ENCODE assay signal across 8 mouse cellular contexts in genomic region chr7:79505376-79505775, GRCm38 (mm10). TPM values are rescaled to one million over a fixed set of nuclear protein-coding genes. Genes with fewer than 3 reads are reported as not detected.
DNase-seq lines count a peak whose midpoint lies in the region; ATAC-seq lines count a peak whose summit lies in the region.

No protein-coding gene starts in this region.

- H3K4me3 ChIP-seq in embryonic facial prominence, embryonic 11.5 days (ENCODE audit: low read depth, low read length) = peak overlapping the region; percentile 48
- H3K4me3 ChIP-seq in hindbrain, embryonic 12.5 days = peak overlapping the region; percentile 84
- H3K4me3 ChIP-seq in midbrain, embryonic 13.5 days (replicated peaks) = peak overlapping the region; percentile 86

- peak overlapping the region; percentile 57 for H3K9ac ChIP-seq in embryonic facial prominence, embryonic 11.5 days (replicated peaks; ENCODE audit: low read length)
- peak overlapping the region; percentile 98 for H3K9ac ChIP-seq in hindbrain, embryonic 12.5 days
- H3K9ac ChIP-seq in midbrain, embryonic 13.5 days (replicated peaks) = peak overlapping the region; percentile 99

- no peaks in the 10 kb centered on the region for H3K36me3 ChIP-seq in embryonic facial prominence, embryonic 11.5 days (replicated peaks; ENCODE audit: control insufficient read depth, insufficient read depth, low read depth, low read length)
- H3K36me3 ChIP-seq in hindbrain, embryonic 12.5 days = peaks cover 26% of the 10 kb centered on the region
- peaks cover 19% of the 10 kb centered on the region for H3K36me3 ChIP-seq in midbrain, embryonic 13.5 days

- H3K27ac ChIP-seq in embryonic facial prominence, embryonic 11.5 days (replicated peaks; ENCODE audit: low read depth, low read length) = peak overlapping the region; percentile 65
- peak overlapping the region; percentile 98 for H3K27ac ChIP-seq in hindbrain, embryonic 12.5 days
- peak overlapping the region; percentile 97 for H3K27ac ChIP-seq in midbrain, embryonic 13.5 days

- H3K27me3 ChIP-seq in embryonic facial prominence, embryonic 11.5 days (ENCODE audit: control insufficient read depth, insufficient read depth, low read length) = peaks cover 94% of the 10 kb centered on the region
- H3K27me3 ChIP-seq in hindbrain, embryonic 12.5 days = peaks cover 82% of the 10 kb centered on the region
- H3K27me3 ChIP-seq in midbrain, embryonic 13.5 days = peaks cover 56% of the 10 kb centered on the region

- peak; percentile 37 to 48 for DNase-seq in layer of hippocampus, postnatal 10 days (ENCODE audit: low spot score in 2 of 2)
- DNase-seq in layer of hippocampus, postnatal 36 days = no peak
- no peak for DNase-seq in embryonic facial prominence, embryonic 11.5 days (ENCODE audit: low spot score)
- no peak for DNase-seq in adrenal gland, adult 8-10 months
- no peak for DNase-seq in yolk sac, embryonic 10.5 days (ENCODE audit: low spot score)
- DNase-seq in kidney, postnatal 36 days = no peak

- H3K4me1 ChIP-seq in embryonic facial prominence, embryonic 11.5 days (ENCODE audit: control insufficient read depth, insufficient read depth, low read length) = peaks cover 8% of the 10 kb centered on the region; the same call in 1 of the 2 replicates
- H3K4me1 ChIP-seq in hindbrain, embryonic 12.5 days = peaks cover 41% of the 10 kb centered on the region
- H3K4me1 ChIP-seq in midbrain, embryonic 13.5 days (replicated peaks) = peaks cover 87% of the 10 kb centered on the region

- WGBS in embryonic facial prominence, embryonic 11.5 days = under 1% methylated on average over 22 of the region's 22 CpGs
- 1% methylated on average over 22 of the region's 22 CpGs for WGBS in hindbrain, embryonic 12.5 days
- WGBS in midbrain, embryonic 13.5 days = under 1% methylated on average over 21 of the region's 22 CpGs

- H3K4me2 ChIP-seq in embryonic facial prominence, embryonic 11.5 days (ENCODE audit: low read depth, low read length) = peak overlapping the region; percentile 58
- H3K4me2 ChIP-seq in hindbrain, embryonic 12.5 days (replicated peaks) = peak overlapping the region; percentile 84
- peak overlapping the region; percentile 90 for H3K4me2 ChIP-seq in midbrain, embryonic 13.5 days (replicated peaks)

- ATAC-seq in embryonic facial prominence, embryonic 11.5 days (replicated peaks; ENCODE audit: insufficient number of reproducible peaks, low FRiP score, low TSS enrichment, low read depth) = no peak
- ATAC-seq in hindbrain, embryonic 12.5 days (ENCODE audit: low FRiP score) = no peak
- no peak for ATAC-seq in midbrain, embryonic 13.5 days

- no peaks in the 10 kb centered on the region for H3K9me3 ChIP-seq in embryonic facial prominence, embryonic 11.5 days (replicated peaks; ENCODE audit: control insufficient read depth, low read length)
- no peaks in the 10 kb centered on the region for H3K9me3 ChIP-seq in hindbrain, embryonic 12.5 days (replicated peaks)
- H3K9me3 ChIP-seq in midbrain, embryonic 13.5 days = no peaks in the 10 kb centered on the region

RNA-seq across cellular contexts. Expression of gene Polg, which starts 39.2 kb away (rescaled TPM):
- total RNA-seq in layer of hippocampus, postnatal 10 days (2021) = 10 to 100 TPM; 83.3 to 96.9 TPM
- 10 to 100 TPM; 87.0 to 90.7 TPM for total RNA-seq in layer of hippocampus, postnatal 36 days (2021)
- polyA plus RNA-seq in embryonic facial prominence, embryonic 11.5 days (2014; fragmentation: Nextera tagmentation; extraction: Ambion mirVana) = 19.7 and 21.3 TPM in 2 replicates
- 40.1 and 42.0 TPM in 2 replicates for polyA plus RNA-seq in hindbrain, embryonic 12.5 days (2016; fragmentation: Nextera tagmentation; extraction: Ambion mirVana)
- polyA plus RNA-seq in midbrain, embryonic 13.5 days (2015; fragmentation: Nextera tagmentation; extraction: Ambion mirVana) = 22.0 and 23.8 TPM in 2 replicates
- 10 to 100 TPM; 73.6 to 86.6 (median 84.0) TPM for total RNA-seq in adrenal gland, adult 8-10 months (2022)

Comparison
In these comparisons a context has a peak if more than half of its experiments do, and no peak if none do; other contexts are left out.
1. DNase-seq: peak in layer of hippocampus, postnatal 10 days (2 of 2); none in layer of hippocampus, postnatal 36 days (0 of 2), embryonic facial prominence, embryonic 11.5 days (single experiment), adrenal gland, adult 8-10 months (single experiment), yolk sac, embryonic 10.5 days (single experiment) and kidney, postnatal 36 days (0 of 2).
2. Peak in every context shown above with its lines, with median percentiles within 50 percentile points of each other: H3K27ac ChIP-seq, H3K4me2 ChIP-seq, H3K4me3 ChIP-seq and H3K9ac ChIP-seq.